Mouse (Mus musculus): Measurements from ENCODE around the gene Adgre5. TPM values are rescaled to one million over a fixed set of nuclear protein-coding genes. Genes with fewer than 3 reads are reported as not detected.

Adgre5 gene
- 8.1 and 10.8 TPM in 2 replicates for polyA plus RNA-seq (2015; fragmentation: Nextera tagmentation; extraction: Ambion mirVana)

GRCm38 (mm10) chr8:83740976-83741741 lies at the start of gene Adgre5:
Gene Adgre5 (minus strand): TSS chr8:83741326.
- under 1% methylated on average over 47 of the region's 56 CpGs for WGBS
- Histone ChIP-seq H3K4me2 (ENCODE audit: low read length) (peak within 1 kb of the TSS; percentile 81), H3K27ac (ENCODE audit: low read length) (no peak within 1 kb of the TSS), H3K9me3 (ENCODE audit: control insufficient read depth, low read length) (no peaks in the 10 kb centered on the region), H3K4me3 (replicated peaks; ENCODE audit: low read length) (peak within 1 kb of the TSS; percentile 47), H3K4me1 (replicated peaks; ENCODE audit: control insufficient read depth, insufficient read depth, low read length) (peaks cover 11% of the 10 kb centered on the region), H3K36me3 (ENCODE audit: control insufficient read depth, insufficient read depth) (no peaks in the 10 kb centered on the region), H3K9ac (replicated peaks; ENCODE audit: low read depth, low read length) (peak within 1 kb of the TSS; percentile 54), H3K27me3 (replicated peaks; ENCODE audit: control insufficient read depth, insufficient read depth, low read length) (peaks cover 25% of the 10 kb centered on the region)
- ATAC-seq, result 0 out of 2 replicates have a peak, but pooled peaks have one; percentile 31

- no peak overlapping the region for H3K27ac ChIP-seq (ENCODE audit: low read length)
- no peaks in the 10 kb centered on the region for H3K36me3 ChIP-seq (ENCODE audit: control insufficient read depth, insufficient read depth)
- WGBS, result 79% methylated on average over 4 of the region's 4 CpGs
- no peak overlapping the region for H3K4me2 ChIP-seq (ENCODE audit: low read length)
- no peak overlapping the region for H3K4me3 ChIP-seq (replicated peaks; ENCODE audit: low read length)
- no peak for ATAC-seq
- 0 out of 2 replicates have a peak, but pooled peaks cover 2% of the 10 kb centered on the region for H3K4me1 ChIP-seq (replicated peaks; ENCODE audit: control insufficient read depth, insufficient read depth, low read length)
- no peaks in the 10 kb centered on the region for H3K9me3 ChIP-seq (ENCODE audit: control insufficient read depth, low read length)
- H3K9ac ChIP-seq (replicated peaks; ENCODE audit: low read depth, low read length), result no peak overlapping the region
- peaks cover 3% of the 10 kb centered on the region; the same call in 1 of the 2 replicates for H3K27me3 ChIP-seq (replicated peaks; ENCODE audit: control insufficient read depth, insufficient read depth, low read length)
Measured at GRCm38 (mm10) chr8:83789826-83790225, 48.7 kb upstream of the Adgre5 start.

GRCm38 (mm10) chr8:83785046-83785445 lies 43.9 kb upstream of the Adgre5 start:
- no peak for ATAC-seq
- Histone ChIP-seq H3K27me3 (replicated peaks; ENCODE audit: control insufficient read depth, insufficient read depth, low read length) (peaks cover 3% of the 10 kb centered on the region), H3K4me2 (ENCODE audit: low read length) (no peak overlapping the region), H3K4me3 (replicated peaks; ENCODE audit: low read length) (no peak overlapping the region), H3K36me3 (ENCODE audit: control insufficient read depth, insufficient read depth) (no peaks in the 10 kb centered on the region), H3K9ac (replicated peaks; ENCODE audit: low read depth, low read length) (no peak overlapping the region), H3K27ac (ENCODE audit: low read length) (no peak overlapping the region), H3K4me1 (replicated peaks; ENCODE audit: control insufficient read depth, insufficient read depth, low read length) (peaks cover 3% of the 10 kb centered on the region), H3K9me3 (ENCODE audit: control insufficient read depth, low read length) (no peaks in the 10 kb centered on the region)
- 69% methylated on average over 10 of the region's 10 CpGs for WGBS

GRCm38 (mm10) chr8:83782832-83783558 lies 41.9 kb upstream of the Adgre5 start:
- no peak overlapping the region for H3K4me3 ChIP-seq (replicated peaks; ENCODE audit: low read length)
- H3K27me3 ChIP-seq (replicated peaks; ENCODE audit: control insufficient read depth, insufficient read depth, low read length), result peaks cover 3% of the 10 kb centered on the region
- H3K36me3 ChIP-seq (ENCODE audit: control insufficient read depth, insufficient read depth), result no peaks in the 10 kb centered on the region
- peaks cover 3% of the 10 kb centered on the region for H3K4me1 ChIP-seq (replicated peaks; ENCODE audit: control insufficient read depth, insufficient read depth, low read length)
- no peaks in the 10 kb centered on the region for H3K9me3 ChIP-seq (ENCODE audit: control insufficient read depth, low read length)
- peak overlapping the region; percentile 31 for H3K4me2 ChIP-seq (ENCODE audit: low read length)
- H3K9ac ChIP-seq (replicated peaks; ENCODE audit: low read depth, low read length), result no peak overlapping the region
- H3K27ac ChIP-seq (ENCODE audit: low read length), result no peak overlapping the region
- peak; percentile 82 for ATAC-seq
- WGBS, result 14% methylated on average over 28 of the region's 28 CpGs

- H3K9ac ChIP-seq (replicated peaks; ENCODE audit: low read depth, low read length), result no peak overlapping the region
- WGBS, result 79% methylated on average over 5 of the region's 5 CpGs
- no peaks in the 10 kb centered on the region; the same call in 1 of the 2 replicates for H3K27me3 ChIP-seq (replicated peaks; ENCODE audit: control insufficient read depth, insufficient read depth, low read length)
- H3K27ac ChIP-seq (ENCODE audit: low read length), result no peak overlapping the region
- no peaks in the 10 kb centered on the region for H3K36me3 ChIP-seq (ENCODE audit: control insufficient read depth, insufficient read depth)
- no peak for ATAC-seq
- H3K4me2 ChIP-seq (ENCODE audit: low read length), result no peak overlapping the region
- H3K9me3 ChIP-seq (ENCODE audit: control insufficient read depth, low read length), result no peaks in the 10 kb centered on the region
- peaks cover 3% of the 10 kb centered on the region for H3K4me1 ChIP-seq (replicated peaks; ENCODE audit: control insufficient read depth, insufficient read depth, low read length)
- no peak overlapping the region for H3K4me3 ChIP-seq (replicated peaks; ENCODE audit: low read length)
Measured at GRCm38 (mm10) chr8:83779610-83780009, 38.5 kb upstream of the Adgre5 start.

GRCm38 (mm10) chr8:83778051-83778450 lies 36.9 kb upstream of the Adgre5 start:
- Histone ChIP-seq H3K27me3 (replicated peaks; ENCODE audit: control insufficient read depth, insufficient read depth, low read length) (no peaks in the 10 kb centered on the region; the same call in 1 of the 2 replicates), H3K9ac (replicated peaks; ENCODE audit: low read depth, low read length) (no peak overlapping the region), H3K4me1 (replicated peaks; ENCODE audit: control insufficient read depth, insufficient read depth, low read length) (peaks cover 4% of the 10 kb centered on the region), H3K4me3 (replicated peaks; ENCODE audit: low read length) (no peak overlapping the region), H3K27ac (ENCODE audit: low read length) (no peak overlapping the region), H3K9me3 (ENCODE audit: control insufficient read depth, low read length) (no peaks in the 10 kb centered on the region), H3K4me2 (ENCODE audit: low read length) (no peak overlapping the region), H3K36me3 (ENCODE audit: control insufficient read depth, insufficient read depth) (no peaks in the 10 kb centered on the region)
- no peak for ATAC-seq
- 70% methylated on average over 3 of the region's 3 CpGs for WGBS

GRCm38 (mm10) chr8:83776632-83777031 lies 35.5 kb upstream of the Adgre5 start:
- Histone ChIP-seq H3K27me3 (replicated peaks; ENCODE audit: control insufficient read depth, insufficient read depth, low read length) (no peaks in the 10 kb centered on the region), H3K9ac (replicated peaks; ENCODE audit: low read depth, low read length) (no peak overlapping the region), H3K36me3 (ENCODE audit: control insufficient read depth, insufficient read depth) (no peaks in the 10 kb centered on the region), H3K4me2 (ENCODE audit: low read length) (no peak overlapping the region), H3K4me1 (replicated peaks; ENCODE audit: control insufficient read depth, insufficient read depth, low read length) (peaks cover 7% of the 10 kb centered on the region), H3K4me3 (replicated peaks; ENCODE audit: low read length) (no peak overlapping the region), H3K9me3 (ENCODE audit: control insufficient read depth, low read length) (no peaks in the 10 kb centered on the region), H3K27ac (ENCODE audit: low read length) (no peak overlapping the region)
- WGBS, result 46% methylated on average over 4 of the region's 4 CpGs
- ATAC-seq, result no peak

GRCm38 (mm10) chr8:83774221-83774620 lies 33.1 kb upstream of the Adgre5 start:
- H3K4me1 ChIP-seq (replicated peaks; ENCODE audit: control insufficient read depth, insufficient read depth, low read length), result peaks cover 7% of the 10 kb centered on the region
- H3K9ac ChIP-seq (replicated peaks; ENCODE audit: low read depth, low read length), result no peak overlapping the region
- H3K36me3 ChIP-seq (ENCODE audit: control insufficient read depth, insufficient read depth), result no peaks in the 10 kb centered on the region
- H3K4me3 ChIP-seq (replicated peaks; ENCODE audit: low read length), result no peak overlapping the region
- H3K9me3 ChIP-seq (ENCODE audit: control insufficient read depth, low read length), result no peaks in the 10 kb centered on the region
- H3K27me3 ChIP-seq (replicated peaks; ENCODE audit: control insufficient read depth, insufficient read depth, low read length), result no peaks in the 10 kb centered on the region
- WGBS, result 88% methylated on average over 2 of the region's 2 CpGs
- no peak for ATAC-seq
- H3K27ac ChIP-seq (ENCODE audit: low read length), result no peak overlapping the region
- no peak overlapping the region for H3K4me2 ChIP-seq (ENCODE audit: low read length)

GRCm38 (mm10) chr8:83773452-83773846 lies 32.3 kb upstream of the Adgre5 start:
- Histone ChIP-seq H3K27ac (ENCODE audit: low read length) (no peak overlapping the region), H3K9me3 (ENCODE audit: control insufficient read depth, low read length) (no peaks in the 10 kb centered on the region), H3K4me1 (replicated peaks; ENCODE audit: control insufficient read depth, insufficient read depth, low read length) (peaks cover 7% of the 10 kb centered on the region), H3K4me3 (replicated peaks; ENCODE audit: low read length) (no peak overlapping the region), H3K4me2 (ENCODE audit: low read length) (peak overlapping the region; percentile 70), H3K9ac (replicated peaks; ENCODE audit: low read depth, low read length) (no peak overlapping the region), H3K27me3 (replicated peaks; ENCODE audit: control insufficient read depth, insufficient read depth, low read length) (no peaks in the 10 kb centered on the region), H3K36me3 (ENCODE audit: control insufficient read depth, insufficient read depth) (no peaks in the 10 kb centered on the region)
- 46% methylated on average over 6 of the region's 6 CpGs for WGBS
- ATAC-seq, result no peak

All from forebrain, embryonic 16.5 days (tissue).